Mouse (Mus musculus) liver, embryonic 14.5 days (tissue): ENCODE measurements around the gene Rab38. TPM values are rescaled to one million over a fixed set of nuclear protein-coding genes. Genes with fewer than 3 reads are reported as not detected.

Experiments
- ATAC-seq: fragments of 200-750 bp; cut with Nextera tagmentation; 2 replicates; pipeline ENCODE4 v1.8.0; 2017; ENCODE audit warnings: moderate number of reproducible peaks, mild to moderate bottlenecking, moderate library complexity; ENCODE audit not compliant: insufficient read depth
- DNase-seq, 3 experiments: peaks; one replicate each; pipeline ENCODE4 v3.0.0-alpha.2; 2012 to 2013; ENCODE audit warnings: low read depth in 3 of 3, low spot score in 3 of 3
- H3K27ac ChIP-seq: fragments of 300-500 bp; sonication (generic); 2 replicates; pipeline ENCODE4 v1.5.1; 2014; ENCODE audit warnings: moderate library complexity, mild to moderate bottlenecking, control low read depth, inconsistent platforms
- H3K27me3 ChIP-seq: fragments of 300-500 bp; sonication (generic); 2 replicates; pipeline ENCODE4 v1.6.1; 2014; ENCODE audit warnings: mild to moderate bottlenecking, low read length, moderate library complexity; ENCODE audit not compliant: control insufficient read depth, insufficient read depth
- H3K36me3 ChIP-seq: fragments of 300-500 bp; sonication (generic); replicated peaks from 2 replicates; pipeline ENCODE4 v1.6.1; 2014; ENCODE audit warnings: low read depth; ENCODE audit not compliant: control insufficient read depth, insufficient read depth
- H3K4me1 ChIP-seq, 2 experiments: fragments of 200-500 bp in 1 of 2; fragments of 300-500 bp in 1 of 2; sonication (generic) in 1 of 2; replicated peaks; 2 replicates each; pipeline ENCODE4 v1.6.1; 2012 to 2014; ENCODE audit warnings: antibody characterized with exemption in 1 of 2, inconsistent platforms in 1 of 2, low read length in 1 of 2; ENCODE audit not compliant: control insufficient read depth in 2 of 2, insufficient read depth in 2 of 2
- H3K4me2 ChIP-seq: fragments of 300-500 bp; sonication (generic); 2 replicates; pipeline ENCODE4 v1.6.1; 2014; ENCODE audit warnings: low read depth, mild to moderate bottlenecking, control low read depth, moderate library complexity
- H3K4me3 ChIP-seq, 2 experiments: fragments of 200-500 bp in 1 of 2; fragments of 300-500 bp in 1 of 2; sonication (generic) in 1 of 2; 2 replicates each; pipeline ENCODE4 v1.5.1; 2012 to 2014; ENCODE audit warnings: low read depth in 2 of 2, low read length in 2 of 2, mild to moderate bottlenecking in 2 of 2, control low read depth in 1 of 2, inconsistent platforms in 1 of 2, moderate library complexity in 1 of 2; ENCODE audit not compliant: insufficient read depth in 1 of 2
- H3K9ac ChIP-seq: fragments of 300-500 bp; sonication (generic); replicated peaks from 2 replicates; pipeline ENCODE4 v1.6.1; 2014; ENCODE audit warnings: mild to moderate bottlenecking, control low read depth, moderate library complexity
- H3K9me3 ChIP-seq: fragments of 300-500 bp; sonication (generic); 2 replicates; pipeline ENCODE4 v1.6.1; 2016; ENCODE audit warnings: low read length, mixed read lengths; ENCODE audit not compliant: control insufficient read depth
- CTCF ChIP-seq: IDR thresholded peaks from 2 replicates; pipeline ENCODE4 v1.5.1; 2016; ENCODE audit warnings: antibody characterized with exemption, low read depth, control low read depth
- EP300 ChIP-seq: IDR thresholded peaks from 2 replicates; pipeline ENCODE4 v1.6.1; 2016; ENCODE audit warnings: antibody characterized with exemption, low read depth
- WGBS: fragments of 180-500 bp; shearing (Covaris S2); extraction: QIAGEN DNeasy Blood & Tissue Kit; methylation state at CpG from one replicate; pipeline ENCODE4 v1.1.7; 2014; ENCODE audit not compliant: insufficient replicate concordance; 5-methylcytosine and 5-hydroxymethylcytosine counted together
- polyA plus RNA-seq, 2 experiments: library from polyadenylated mRNA; depleted of rRNA in 1 of 2; stranded (reverse) in 1 of 2; unstranded in 1 of 2; fragments of >200 nt; fragmentation: Nextera tagmentation in 1 of 2; extraction: Ambion mirVana in 1 of 2; gene quantifications; 2 replicates each; pipeline versions ENCODE4 v1.2.1 to v1.2.3; 2012 to 2014

Rab38 gene
- polyA plus RNA-seq, 2 experiments: 1.9 to 2.3 TPM

DNA sequence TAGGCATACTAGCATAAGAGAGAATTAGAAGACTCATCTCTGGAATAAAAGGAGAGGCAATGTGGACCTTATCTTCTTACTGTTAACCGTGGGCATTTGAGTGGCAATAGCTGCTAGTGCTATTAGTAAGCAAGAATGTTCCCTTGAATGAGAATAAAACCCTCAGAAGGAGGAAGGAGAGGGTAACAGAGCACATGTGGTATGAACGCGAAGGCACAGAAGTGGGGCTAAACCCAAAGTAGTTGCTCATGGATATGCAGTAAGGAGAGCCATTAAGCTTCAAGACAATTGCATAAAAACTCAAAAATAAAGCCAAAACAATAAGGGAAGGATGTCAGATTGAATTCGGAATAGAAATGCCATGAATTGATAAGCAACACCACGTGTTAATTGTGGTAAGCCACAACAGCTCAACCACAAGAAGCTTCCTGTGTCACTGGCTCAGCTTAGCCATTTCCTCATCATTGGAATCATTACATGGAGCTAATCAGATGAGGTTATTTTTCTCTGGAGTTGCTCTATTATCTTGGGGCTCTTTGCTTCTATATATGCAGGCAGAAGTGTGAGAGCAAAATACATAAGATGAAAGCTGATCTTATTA is 72.2 kb downstream of the Rab38 start:
- no peak overlapping the region for H3K4me2 ChIP-seq
- no peak overlapping the region for H3K4me3 ChIP-seq
- H3K9me3 ChIP-seq: no peaks in the 10 kb centered on the region
- ATAC-seq (no peak), DNase-seq (no peak)
- H3K9ac ChIP-seq: no peak overlapping the region
- H3K36me3 ChIP-seq: no peaks in the 10 kb centered on the region
- H3K27ac ChIP-seq: no peak overlapping the region
- TF ChIP-seq CTCF: no peak
- TF ChIP-seq EP300: no peak
- H3K4me1 ChIP-seq: peaks cover 0 to 2% of the 10 kb centered on the region in 2 experiments; a peak in 1 of 4 replicates
- 16% methylated on average over 5 of the region's 5 CpGs for WGBS
- no peaks in the 10 kb centered on the region for H3K27me3 ChIP-seq

DNA sequence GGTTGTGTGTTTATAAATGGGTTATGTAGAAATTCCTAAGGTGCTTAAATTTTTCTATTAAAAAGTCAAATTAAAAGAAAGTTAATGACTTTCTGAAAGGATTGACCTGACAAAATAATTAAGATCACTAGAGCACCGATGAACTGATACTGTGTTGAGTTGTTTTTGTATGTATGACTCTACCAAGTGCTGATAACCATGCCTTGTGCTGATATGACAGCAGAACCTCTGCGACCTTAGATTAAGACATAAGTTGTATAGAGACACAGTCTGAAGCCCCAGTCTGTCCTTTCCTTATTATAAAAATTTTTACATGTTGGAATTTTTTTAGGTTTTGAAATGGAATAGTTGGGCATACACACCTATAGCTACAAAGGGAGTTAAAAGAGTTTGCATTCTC is 79.7 kb downstream of the Rab38 start:
- 28% methylated on average over 2 of the region's 2 CpGs for WGBS
- H3K4me2 ChIP-seq: no peak overlapping the region
- DNase-seq: no peak
- H3K27me3 ChIP-seq: no peaks in the 10 kb centered on the region
- no peaks in the 10 kb centered on the region for H3K9me3 ChIP-seq
- H3K4me1 ChIP-seq: no peaks in the 10 kb centered on the region
- no peak overlapping the region for H3K4me3 ChIP-seq
- no peak overlapping the region for H3K27ac ChIP-seq
- ATAC-seq: no peak
- no peaks in the 10 kb centered on the region for H3K36me3 ChIP-seq
- TF ChIP-seq CTCF: no peak
- TF ChIP-seq EP300: no peak
- H3K9ac ChIP-seq: no peak overlapping the region

DNA sequence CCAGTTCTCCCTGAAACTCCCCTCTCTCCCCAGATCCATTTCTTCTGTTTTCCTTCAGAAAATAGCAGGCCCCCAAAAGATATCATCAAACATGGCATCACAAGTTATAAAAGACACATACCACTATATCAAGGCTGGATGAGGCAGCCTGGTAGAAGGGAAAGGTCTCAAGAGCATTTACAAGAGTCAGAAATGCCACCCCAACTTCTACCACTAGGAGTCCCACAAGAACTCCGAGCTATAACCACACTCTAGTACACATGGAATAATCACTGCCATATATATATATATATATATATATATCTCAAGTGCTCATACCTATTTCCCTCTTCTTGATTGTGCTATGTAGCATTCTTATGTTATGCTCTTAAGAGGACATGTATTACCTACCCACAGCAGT is 92.4 kb downstream of the Rab38 start:
- Histone ChIP-seq H3K36me3 (no peaks in the 10 kb centered on the region), H3K27me3 (no peaks in the 10 kb centered on the region), H3K27ac (no peak overlapping the region), H3K9me3 (no peaks in the 10 kb centered on the region), H3K4me2 (no peak overlapping the region), H3K9ac (no peak overlapping the region), H3K4me1 (no peaks in the 10 kb centered on the region), H3K4me3 (no peak overlapping the region)
- DNase-seq: no peak
- ATAC-seq: no peak
- WGBS: 38% methylated on average over 1 of the region's 1 CpGs
- TF ChIP-seq EP300: no peak
- TF ChIP-seq CTCF: peak; percentile 7; the same call in 1 of the 2 replicates

DNA sequence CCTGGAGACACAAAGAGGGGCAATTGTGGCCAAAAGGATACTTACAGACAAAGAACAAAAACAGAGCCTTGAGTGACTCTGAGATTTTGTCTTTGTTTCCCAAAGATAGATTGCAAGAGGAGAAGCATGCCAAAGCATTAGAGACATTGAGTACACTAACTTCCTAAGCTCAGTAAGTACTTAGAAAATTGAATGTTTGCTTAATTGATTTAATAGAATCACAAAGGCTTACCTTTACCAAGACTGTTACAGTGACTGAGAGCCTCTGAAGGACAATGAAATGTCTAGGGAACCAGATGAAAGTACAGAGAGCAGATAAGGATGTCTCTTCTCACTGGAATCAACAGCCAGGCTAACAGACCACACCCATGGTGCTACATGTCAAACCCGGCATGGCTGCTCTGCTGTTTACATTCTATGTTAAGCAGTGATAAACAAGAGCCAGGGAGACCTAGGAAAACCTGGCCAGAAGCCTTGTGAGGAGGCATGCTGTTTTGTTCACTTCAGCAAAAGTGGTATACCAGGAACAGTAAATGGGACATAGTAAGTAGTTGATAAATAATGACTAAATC is 97.1 kb downstream of the Rab38 start:
- no peak for TF ChIP-seq CTCF
- TF ChIP-seq EP300: no peak
- Histone ChIP-seq H3K27me3 (no peaks in the 10 kb centered on the region), H3K27ac (no peak overlapping the region), H3K9me3 (no peaks in the 10 kb centered on the region), H3K4me1 (no peaks in the 10 kb centered on the region), H3K36me3 (no peaks in the 10 kb centered on the region), H3K9ac (no peak overlapping the region), H3K4me2 (no peak overlapping the region), H3K4me3 (no peak overlapping the region)
- WGBS: 15% methylated on average over 1 of the region's 1 CpGs
- DNase-seq (no peak), ATAC-seq (0 out of 2 replicates have a peak, but pooled peaks have one; percentile 28)

DNA sequence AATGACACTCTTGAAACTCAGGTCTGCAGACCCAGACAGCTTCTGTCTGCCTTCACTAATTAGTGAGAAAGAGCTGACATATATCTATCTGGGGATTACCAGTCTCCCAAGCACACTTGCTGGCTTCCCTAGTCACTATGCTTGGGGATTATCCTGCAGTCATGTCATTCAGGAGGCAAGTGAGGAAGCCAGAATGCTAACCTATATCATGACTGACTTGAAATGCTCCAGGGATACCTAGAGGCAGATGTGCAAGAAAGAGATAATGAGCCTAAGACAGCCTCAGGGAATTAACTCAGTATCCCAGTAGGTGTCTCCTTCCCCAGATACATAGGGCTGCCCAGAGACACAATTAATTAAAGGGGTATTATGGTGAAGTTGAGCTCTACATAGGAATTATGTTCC is 106.1 kb downstream of the Rab38 start:
- Histone ChIP-seq H3K27ac (no peak overlapping the region), H3K4me1 (no peaks in the 10 kb centered on the region), H3K27me3 (no peaks in the 10 kb centered on the region), H3K9me3 (no peaks in the 10 kb centered on the region), H3K4me2 (no peak overlapping the region), H3K4me3 (no peak overlapping the region), H3K9ac (no peak overlapping the region), H3K36me3 (no peaks in the 10 kb centered on the region)
- DNase-seq: no peak
- TF ChIP-seq CTCF (no peak), EP300 (no peak)
- ATAC-seq: no peak
